Mouse (Mus musculus) megakaryocyte, embryonic 14.5 days (primary cell): ENCODE data around the gene Hdgfl3. TPM values are rescaled to one million over a fixed set of nuclear protein-coding genes. Genes with fewer than 3 reads are reported as not detected.

ENCODE experiments used
- H3K27me3 ChIP-seq: replicated peaks from 2 replicates; pipeline ENCODE3; 2012; ENCODE audit warnings: inconsistent platforms
- H3K36me3 ChIP-seq: replicated peaks from 2 replicates; pipeline ENCODE3; 2012; ENCODE audit warnings: low read length, inconsistent platforms, mixed read lengths
- H3K4me1 ChIP-seq: 2 replicates; pipeline ENCODE4 v1.6.1; 2012; ENCODE audit warnings: inconsistent platforms
- H3K4me3 ChIP-seq: replicated peaks from 2 replicates; pipeline ENCODE3; 2012; ENCODE audit warnings: moderate library complexity, mild to moderate bottlenecking, inconsistent platforms
- H3K9me3 ChIP-seq: 2 replicates; pipeline ENCODE4 v1.6.1; 2012; ENCODE audit warnings: inconsistent platforms
- FLI1 ChIP-seq: IDR thresholded peaks from 2 replicates; pipeline ENCODE4 v1.6.1; 2012; ENCODE audit warnings: low read length, inconsistent platforms, mixed read lengths
- GATA1 ChIP-seq: IDR thresholded peaks from 3 replicates; pipeline ENCODE4 v1.6.1; 2012; ENCODE audit warnings: mixed read lengths, low read length, inconsistent platforms, borderline replicate concordance
- polyA plus RNA-seq: library from polyadenylated mRNA; stranded (reverse); fragments of >175 nt; gene quantifications from 2 replicates; pipeline ENCODE4 v1.2.3, GENCODE M21; 2012; ENCODE audit warnings: low replicate concordance; ENCODE audit not compliant: insufficient read depth

Gene Hdgfl3
- polyA plus RNA-seq, 1 experiment, result not detected

- Histone ChIP-seq H3K36me3 (peaks cover 56% of the 10 kb centered on the region), H3K9me3 (no peaks in the 10 kb centered on the region), H3K4me3 (no peak overlapping the region), H3K4me1 (peaks cover 41% of the 10 kb centered on the region), H3K27me3 (no peaks in the 10 kb centered on the region)
- no peak for TF ChIP-seq GATA1
- TF ChIP-seq FLI1, result no peak
Measured at GRCm38 (mm10) chr7:81872493-81873013, 61.7 kb downstream of the Hdgfl3 start.

DNA sequence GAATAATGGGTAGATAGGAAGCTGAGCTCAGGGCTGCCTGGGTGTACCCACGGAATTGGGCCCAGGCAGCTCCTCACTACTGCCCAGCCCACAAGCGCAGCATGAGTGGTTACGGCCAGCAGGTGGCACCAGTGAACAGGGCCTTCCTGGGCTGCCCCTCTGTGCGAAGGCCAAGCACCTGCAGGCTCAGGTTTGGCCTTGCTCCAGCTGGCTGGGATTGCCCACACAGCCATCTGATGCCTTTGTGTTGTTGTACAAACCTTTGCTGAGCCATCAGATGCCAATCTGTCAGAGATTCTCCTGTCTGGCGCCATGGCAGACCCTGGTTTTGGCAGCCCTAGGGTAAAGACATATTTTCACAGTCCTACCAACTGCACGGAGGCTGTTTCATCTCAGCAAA, 66.1 kb downstream of the Hdgfl3 start:
- no peak for TF ChIP-seq GATA1
- no peak for TF ChIP-seq FLI1
- Histone ChIP-seq H3K4me3 (no peak overlapping the region), H3K4me1 (peaks cover 50% of the 10 kb centered on the region), H3K9me3 (no peaks in the 10 kb centered on the region), H3K27me3 (no peaks in the 10 kb centered on the region), H3K36me3 (peaks cover 71% of the 10 kb centered on the region)

DNA sequence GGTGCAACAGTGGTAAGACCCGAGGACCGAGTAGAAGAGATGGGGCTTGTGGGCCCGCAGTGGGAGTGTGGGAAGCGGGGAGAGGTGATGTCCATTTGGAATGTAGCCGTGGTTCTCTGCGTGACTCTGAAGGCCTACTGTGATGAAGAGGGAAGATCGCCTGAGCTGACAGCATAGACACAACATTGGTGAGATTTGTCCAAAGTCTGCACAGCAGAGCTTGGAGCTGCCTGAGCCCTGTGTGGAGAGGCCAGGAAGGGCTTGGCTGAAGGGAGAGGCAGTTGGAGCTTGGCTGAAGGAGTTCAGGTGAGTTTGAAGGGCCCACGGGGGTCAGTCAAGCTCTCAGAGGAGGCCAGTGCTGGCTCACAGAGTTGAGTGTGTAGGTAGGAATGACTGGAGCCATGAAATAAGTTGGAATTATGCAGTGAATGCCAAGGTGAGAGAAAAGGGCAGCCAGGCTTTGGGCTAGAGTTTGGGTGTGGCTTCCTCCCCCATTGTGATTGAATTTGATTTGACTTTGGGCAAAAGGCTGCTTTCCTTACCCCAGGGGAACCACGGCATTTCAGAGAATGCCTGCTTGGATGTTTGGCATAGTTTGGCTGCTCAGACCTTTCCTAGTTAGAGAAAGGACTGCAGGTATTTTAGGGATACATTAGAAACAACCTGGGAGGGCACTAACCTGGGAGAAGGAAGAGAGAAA, 66.9 kb downstream of the Hdgfl3 start:
- H3K4me3 ChIP-seq, result no peak overlapping the region
- no peaks in the 10 kb centered on the region for H3K9me3 ChIP-seq
- peaks cover 52% of the 10 kb centered on the region for H3K4me1 ChIP-seq
- no peak for TF ChIP-seq GATA1
- no peak for TF ChIP-seq FLI1
- H3K27me3 ChIP-seq, result peaks cover 2% of the 10 kb centered on the region
- H3K36me3 ChIP-seq, result peaks cover 67% of the 10 kb centered on the region

- peaks cover 67% of the 10 kb centered on the region for H3K4me1 ChIP-seq
- no peak for TF ChIP-seq FLI1
- TF ChIP-seq GATA1, result no peak
- no peak overlapping the region for H3K4me3 ChIP-seq
- H3K36me3 ChIP-seq, result peaks cover 52% of the 10 kb centered on the region
- H3K27me3 ChIP-seq, result peaks cover 6% of the 10 kb centered on the region
- H3K9me3 ChIP-seq, result no peaks in the 10 kb centered on the region
Measured at GRCm38 (mm10) chr7:81865937-81866336, 68.3 kb downstream of the Hdgfl3 start.

DNA sequence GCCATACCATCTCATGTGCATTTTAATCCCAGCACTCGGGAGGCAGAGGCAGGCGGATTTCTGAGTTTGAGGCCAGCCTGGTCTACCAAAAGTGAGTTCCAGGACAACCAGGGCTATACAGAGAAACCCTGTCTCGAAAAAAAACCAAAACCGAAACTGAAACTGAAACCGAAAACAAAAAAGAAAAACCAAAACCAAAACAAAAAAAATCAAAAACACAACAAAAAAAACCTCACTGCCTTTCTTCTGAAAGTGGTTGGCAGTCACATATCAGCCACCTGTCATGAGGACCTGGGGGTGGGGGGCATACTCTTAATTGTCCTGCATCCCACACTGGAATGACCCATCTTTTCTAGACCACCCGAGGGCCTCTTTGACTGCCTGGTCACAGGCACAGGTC, 69.7 kb downstream of the Hdgfl3 start:
- peaks cover 73% of the 10 kb centered on the region for H3K4me1 ChIP-seq
- no peaks in the 10 kb centered on the region for H3K9me3 ChIP-seq
- no peak overlapping the region for H3K4me3 ChIP-seq
- H3K36me3 ChIP-seq, result peaks cover 42% of the 10 kb centered on the region
- TF ChIP-seq FLI1 (no peak), GATA1 (no peak)
- peaks cover 14% of the 10 kb centered on the region for H3K27me3 ChIP-seq

GRCm38 (mm10) chr7:81862587-81863583, 71.4 kb downstream of the Hdgfl3 start:
- TF ChIP-seq FLI1 (no peak), GATA1 (no peak)
- Histone ChIP-seq H3K4me1 (peaks cover 72% of the 10 kb centered on the region), H3K36me3 (peaks cover 27% of the 10 kb centered on the region), H3K27me3 (peaks cover 30% of the 10 kb centered on the region), H3K4me3 (peak overlapping the region; percentile 78), H3K9me3 (no peaks in the 10 kb centered on the region)

- Histone ChIP-seq H3K27me3 (peaks cover 40% of the 10 kb centered on the region), H3K4me3 (peak overlapping the region; percentile 30), H3K36me3 (peaks cover 20% of the 10 kb centered on the region), H3K9me3 (no peaks in the 10 kb centered on the region), H3K4me1 (peaks cover 68% of the 10 kb centered on the region)
- no peak for TF ChIP-seq FLI1
- no peak for TF ChIP-seq GATA1
Measured at GRCm38 (mm10) chr7:81861921-81862320, 72.4 kb downstream of the Hdgfl3 start.

DNA sequence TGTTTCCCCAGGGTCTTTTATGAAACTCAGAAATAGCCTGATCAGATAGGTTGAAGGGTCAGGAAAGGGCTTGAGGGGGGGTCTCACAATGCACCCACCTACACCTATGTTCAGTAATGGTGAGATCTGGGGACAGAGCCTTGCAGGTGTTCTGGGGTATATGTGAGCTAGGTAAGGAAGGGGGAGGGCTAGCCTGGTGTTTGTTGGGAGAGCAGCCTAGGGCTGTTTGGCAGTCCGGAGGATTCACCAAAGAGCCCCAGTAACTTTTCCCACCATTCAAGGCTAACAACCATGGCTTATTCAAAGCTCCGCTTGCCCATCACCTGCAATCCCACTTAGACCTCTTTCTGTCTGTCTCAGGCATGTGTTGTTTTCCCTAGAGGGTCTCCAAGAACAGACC, 72.8 kb downstream of the Hdgfl3 start:
- H3K4me1 ChIP-seq, result peaks cover 68% of the 10 kb centered on the region
- peaks cover 15% of the 10 kb centered on the region for H3K36me3 ChIP-seq
- H3K27me3 ChIP-seq, result peaks cover 45% of the 10 kb centered on the region
- TF ChIP-seq GATA1 (no peak), FLI1 (no peak)
- H3K4me3 ChIP-seq, result no peak overlapping the region
- H3K9me3 ChIP-seq, result no peaks in the 10 kb centered on the region

GRCm38 (mm10) chr7:81860996-81861395, 73.3 kb downstream of the Hdgfl3 start:
- H3K27me3 ChIP-seq, result peaks cover 49% of the 10 kb centered on the region
- peak overlapping the region; percentile 92 for H3K4me3 ChIP-seq
- no peaks in the 10 kb centered on the region for H3K9me3 ChIP-seq
- H3K4me1 ChIP-seq, result peaks cover 72% of the 10 kb centered on the region
- TF ChIP-seq FLI1 (no peak), GATA1 (no peak)
- H3K36me3 ChIP-seq, result peaks cover 13% of the 10 kb centered on the region
